10 mouse cellular contexts compared by ENCODE assay signal in the genomic region with DNA sequence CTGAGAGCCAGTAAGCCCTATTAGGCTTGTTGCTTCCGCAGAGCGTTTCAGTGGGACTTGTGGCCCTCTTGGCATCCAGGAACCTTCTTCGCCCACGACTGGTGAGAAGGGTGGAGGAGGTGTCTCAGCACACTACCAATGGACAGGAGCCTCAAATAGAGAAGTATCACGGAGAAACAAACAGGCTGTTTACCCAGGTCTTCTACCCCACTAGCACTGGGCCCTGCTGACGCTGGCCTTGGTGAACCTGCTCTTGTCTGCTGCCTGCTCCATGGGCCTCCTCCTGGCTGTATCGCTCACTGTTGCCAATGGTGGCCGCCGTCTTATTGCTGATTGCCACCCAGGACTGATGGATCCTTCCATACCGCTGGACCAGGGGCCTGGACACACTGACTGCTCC. TPM values are rescaled to one million over a fixed set of nuclear protein-coding genes. Genes with fewer than 3 reads are reported as not detected.
DNase-seq lines count a peak whose midpoint lies in the region; ATAC-seq and TF ChIP-seq lines count a peak whose summit lies in the region.
"Had no signal": no experiment of that assay in that cellular context is flagged by ENCODE, and none has a peak within 500 bp of the region (broad histone marks: within the 10 kb centered on the region; RNA-seq: fewer than 3 reads in every experiment).

No protein-coding gene starts in this region.

- H3K4me2 ChIP-seq in forebrain, embryonic 15.5 days (replicated peaks): no peak overlapping the region
- H3K4me2 ChIP-seq in lung, postnatal 0 days (replicated peaks; ENCODE audit: low read depth, low read length): peak overlapping the region; percentile 54
- H3K4me2 ChIP-seq in limb, embryonic 12.5 days: peak overlapping the region; percentile 64
- H3K4me2 ChIP-seq in stomach, postnatal 0 days (replicated peaks; ENCODE audit: low read depth): peak overlapping the region; percentile 54

- no peak for ATAC-seq in forebrain, embryonic 15.5 days (replicated peaks)
- no peak for ATAC-seq in lung, postnatal 0 days
- no peak for ATAC-seq in limb, embryonic 12.5 days (ENCODE audit: insufficient number of reproducible peaks, insufficient read depth, low FRiP score, low TSS enrichment, low read depth)
- no peak for ATAC-seq in stomach, postnatal 0 days (ENCODE audit: low FRiP score, low TSS enrichment)

- no peak for TF ChIP-seq CTCF in lung, postnatal 0 days (IDR thresholded peaks at IDR 0.05)
- TF ChIP-seq CTCF in stomach, postnatal 0 days (IDR thresholded peaks at IDR 0.05; ENCODE audit: low read depth): 0 out of 2 replicates have a peak, but pooled peaks have one; percentile 3
- no peak for TF ChIP-seq CTCF in layer of hippocampus, adult 2 months (conservative IDR thresholded peaks at IDR 0.05)

- 41% methylated on average over 10 of the region's 10 CpGs for WGBS in forebrain, embryonic 10.5 days
- 43% methylated on average over 10 of the region's 10 CpGs for WGBS in forebrain, embryonic 15.5 days
- WGBS in lung, postnatal 0 days: 51% methylated on average over 10 of the region's 10 CpGs
- WGBS in limb, embryonic 12.5 days: 38% methylated on average over 10 of the region's 10 CpGs
- 47% methylated on average over 10 of the region's 10 CpGs for WGBS in stomach, postnatal 0 days

- H3K27me3 ChIP-seq in forebrain, embryonic 10.5 days (ENCODE audit: poor library complexity, severe bottlenecking): peaks cover 23% of the 10 kb centered on the region
- H3K27me3 ChIP-seq in forebrain, embryonic 15.5 days: no peaks in the 10 kb centered on the region
- no peaks in the 10 kb centered on the region for H3K27me3 ChIP-seq in lung, postnatal 0 days (replicated peaks; ENCODE audit: insufficient read depth, low read length)
- H3K27me3 ChIP-seq in limb, embryonic 12.5 days: no peaks in the 10 kb centered on the region
- H3K27me3 ChIP-seq in stomach, postnatal 0 days (ENCODE audit: control insufficient read depth, insufficient read depth, low read length): no peaks in the 10 kb centered on the region

- H3K36me3 ChIP-seq in forebrain, embryonic 10.5 days (replicated peaks): peaks cover 96% of the 10 kb centered on the region
- peaks cover 67% of the 10 kb centered on the region for H3K36me3 ChIP-seq in forebrain, embryonic 15.5 days
- H3K36me3 ChIP-seq in lung, postnatal 0 days (ENCODE audit: insufficient read depth, low read length): peaks cover 42% of the 10 kb centered on the region
- H3K36me3 ChIP-seq in limb, embryonic 12.5 days: peaks cover 88% of the 10 kb centered on the region
- peaks cover 30% of the 10 kb centered on the region for H3K36me3 ChIP-seq in stomach, postnatal 0 days (ENCODE audit: control insufficient read depth, insufficient read depth, low read length)

- no peak for TF ChIP-seq EP300 in lung, postnatal 0 days (IDR thresholded peaks at IDR 0.05)
- no peak for TF ChIP-seq EP300 in stomach, postnatal 0 days (optimal IDR thresholded peaks at IDR 0.05)

- H3K9me3 ChIP-seq in forebrain, embryonic 10.5 days: no peaks in the 10 kb centered on the region
- no peaks in the 10 kb centered on the region for H3K9me3 ChIP-seq in forebrain, embryonic 15.5 days
- H3K9me3 ChIP-seq in lung, postnatal 0 days (ENCODE audit: low read length): no peaks in the 10 kb centered on the region
- no peaks in the 10 kb centered on the region for H3K9me3 ChIP-seq in limb, embryonic 12.5 days
- H3K9me3 ChIP-seq in stomach, postnatal 0 days (ENCODE audit: control insufficient read depth, low read length): no peaks in the 10 kb centered on the region

- H3K9ac ChIP-seq in forebrain, embryonic 15.5 days (replicated peaks): no peak overlapping the region
- H3K9ac ChIP-seq in lung, postnatal 0 days (replicated peaks; ENCODE audit: low read depth): peak overlapping the region; percentile 32; the same call in 1 of the 2 replicates
- peak overlapping the region; percentile 59 for H3K9ac ChIP-seq in limb, embryonic 12.5 days (replicated peaks)
- H3K9ac ChIP-seq in stomach, postnatal 0 days (ENCODE audit: low read length): peak overlapping the region; percentile 48

- peaks cover 37% of the 10 kb centered on the region for H3K4me1 ChIP-seq in forebrain, embryonic 10.5 days
- H3K4me1 ChIP-seq in forebrain, embryonic 15.5 days: peaks cover 4% of the 10 kb centered on the region; the same call in 1 of the 2 replicates
- H3K4me1 ChIP-seq in lung, postnatal 0 days (ENCODE audit: insufficient read depth, low read depth, low read length): peaks cover 3% of the 10 kb centered on the region; the same call in 1 of the 2 replicates
- peaks cover 35% of the 10 kb centered on the region for H3K4me1 ChIP-seq in limb, embryonic 12.5 days (replicated peaks)
- no peaks in the 10 kb centered on the region for H3K4me1 ChIP-seq in stomach, postnatal 0 days (replicated peaks; ENCODE audit: control insufficient read depth, insufficient read depth)

- intact Hi-C loops in left cerebral cortex, postnatal 25 days (cut with DNase I): no loop called here

- H3K27ac ChIP-seq in forebrain, embryonic 10.5 days: peak overlapping the region; percentile 79; the same call in 1 of the 2 replicates
- no peak overlapping the region for H3K27ac ChIP-seq in forebrain, embryonic 15.5 days (replicated peaks)
- H3K27ac ChIP-seq in lung, postnatal 0 days (ENCODE audit: low read length): peak overlapping the region; percentile 43
- H3K27ac ChIP-seq in limb, embryonic 12.5 days: peak overlapping the region; percentile 84
- peak overlapping the region; percentile 84 for H3K27ac ChIP-seq in stomach, postnatal 0 days (replicated peaks)
- no peak overlapping the region; the same call in 1 of the 2 replicates for H3K27ac ChIP-seq in layer of hippocampus, adult 2 months

- no peak for DNase-seq in forebrain, embryonic 10.5 days (ENCODE audit: extremely low spot score, low spot score)
- DNase-seq in lung, postnatal 0 days (ENCODE audit: low spot score): no peak
- DNase-seq in lung, postnatal 36 days: no peak
- DNase-seq in stomach, postnatal 0 days (ENCODE audit: low spot score): peak; percentile 36
- no peak for DNase-seq in layer of hippocampus, adult 2 months (ENCODE audit: low spot score in 2 of 2)
- no peak for DNase-seq in left cerebral cortex, postnatal 25 days (ENCODE audit: low spot score in 2 of 2)

- peak overlapping the region; percentile 47 for H3K4me3 ChIP-seq in forebrain, embryonic 10.5 days
- H3K4me3 ChIP-seq in forebrain, embryonic 15.5 days: no peak overlapping the region
- H3K4me3 ChIP-seq in lung, postnatal 0 days (ENCODE audit: low read depth, low read length): peak overlapping the region; percentile 28; the same call in 1 of the 2 replicates
- peak overlapping the region; percentile 45 for H3K4me3 ChIP-seq in limb, embryonic 12.5 days (replicated peaks)
- peak overlapping the region; percentile 41 for H3K4me3 ChIP-seq in stomach, postnatal 0 days (ENCODE audit: low read depth, low read length)
- no peak overlapping the region for H3K4me3 ChIP-seq in layer of hippocampus, adult 2 months

RNA-seq across cellular contexts. Expression of a gene that starts 0.7 kb away (rescaled TPM):
- polyA plus RNA-seq in forebrain, embryonic 10.5 days (2016; fragmentation: Nextera tagmentation; extraction: Ambion mirVana): 5.9 and 8.6 TPM in 2 replicates
- polyA plus RNA-seq in forebrain, embryonic 15.5 days (2015; fragmentation: Nextera tagmentation; extraction: Ambion mirVana): 1.7 and 2.4 TPM in 2 replicates
- polyA plus RNA-seq in lung, postnatal 0 days (2015; fragmentation: Nextera tagmentation; extraction: Ambion mirVana): 44.5 and 50.4 TPM in 2 replicates
- 24.4 and 26.3 TPM in 2 replicates for polyA plus RNA-seq in limb, embryonic 12.5 days (2016; fragmentation: Nextera tagmentation; extraction: Ambion mirVana)
- polyA plus RNA-seq in stomach, postnatal 0 days (2015; fragmentation: Nextera tagmentation; extraction: Ambion mirVana): 75.2 and 78.2 TPM in 2 replicates
- 1 to 10 TPM; 3.2 to 4.0 TPM for total RNA-seq in layer of hippocampus, adult 2 months (2021)
- total RNA-seq in left cerebral cortex, postnatal 25 days (2021): 1 to 10 TPM; 1.3 to 2.4 TPM

RNA-seq across cellular contexts. Expression of a gene that starts 11.1 kb away (rescaled TPM):
- 0.29 and 0.31 TPM in 2 replicates for polyA plus RNA-seq in forebrain, embryonic 10.5 days (2016; fragmentation: Nextera tagmentation; extraction: Ambion mirVana)
- polyA plus RNA-seq in forebrain, embryonic 15.5 days (2015; fragmentation: Nextera tagmentation; extraction: Ambion mirVana): 0.34 TPM in 1 of 2 replicates, not detected in the other
- 0.45 and 0.62 TPM in 2 replicates for polyA plus RNA-seq in lung, postnatal 0 days (2015; fragmentation: Nextera tagmentation; extraction: Ambion mirVana)
- 0.84 TPM in 1 of 2 replicates, not detected in the other for polyA plus RNA-seq in limb, embryonic 12.5 days (2016; fragmentation: Nextera tagmentation; extraction: Ambion mirVana)
- 0.38 and 1.0 TPM in 2 replicates for polyA plus RNA-seq in stomach, postnatal 0 days (2015; fragmentation: Nextera tagmentation; extraction: Ambion mirVana)
- total RNA-seq in layer of hippocampus, adult 2 months (2021): under 1 TPM in 1 of 2 experiments, not detected in 1; 0.74 TPM
- not detected for total RNA-seq in left cerebral cortex, postnatal 25 days (2021)
- total RNA-seq: adrenal gland, postnatal 14 days; left cerebral cortex, postnatal 36 days had no signal

RNA-seq across cellular contexts. Expression of a gene that starts 11.5 kb away (rescaled TPM):
- 136 and 143 TPM in 2 replicates for polyA plus RNA-seq in forebrain, embryonic 10.5 days (2016; fragmentation: Nextera tagmentation; extraction: Ambion mirVana)
- polyA plus RNA-seq in forebrain, embryonic 15.5 days (2015; fragmentation: Nextera tagmentation; extraction: Ambion mirVana): 156 and 157 TPM in 2 replicates
- polyA plus RNA-seq in lung, postnatal 0 days (2015; fragmentation: Nextera tagmentation; extraction: Ambion mirVana): 125 and 131 TPM in 2 replicates
- 128 and 138 TPM in 2 replicates for polyA plus RNA-seq in limb, embryonic 12.5 days (2016; fragmentation: Nextera tagmentation; extraction: Ambion mirVana)
- polyA plus RNA-seq in stomach, postnatal 0 days (2015; fragmentation: Nextera tagmentation; extraction: Ambion mirVana): 95.3 and 95.9 TPM in 2 replicates
- 10 to 100 TPM; 81.2 to 89.4 TPM for total RNA-seq in layer of hippocampus, adult 2 months (2021)
- 10 to 100 TPM; 81.8 to 83.1 TPM for total RNA-seq in left cerebral cortex, postnatal 25 days (2021)

RNA-seq across cellular contexts. Expression of a gene that starts 31.7 kb away (rescaled TPM):
- 218 TPM in 2 replicates for polyA plus RNA-seq in forebrain, embryonic 10.5 days (2016; fragmentation: Nextera tagmentation; extraction: Ambion mirVana)
- 170 TPM in 2 replicates for polyA plus RNA-seq in forebrain, embryonic 15.5 days (2015; fragmentation: Nextera tagmentation; extraction: Ambion mirVana)
- polyA plus RNA-seq in lung, postnatal 0 days (2015; fragmentation: Nextera tagmentation; extraction: Ambion mirVana): 77.6 TPM in 2 replicates
- 146 and 153 TPM in 2 replicates for polyA plus RNA-seq in limb, embryonic 12.5 days (2016; fragmentation: Nextera tagmentation; extraction: Ambion mirVana)
- polyA plus RNA-seq in stomach, postnatal 0 days (2015; fragmentation: Nextera tagmentation; extraction: Ambion mirVana): 57.8 and 59.4 TPM in 2 replicates
- total RNA-seq in layer of hippocampus, adult 2 months (2021): 10 to 100 TPM; 71.3 to 74.8 TPM
- 10 to 100 TPM; 71.3 to 72.1 TPM for total RNA-seq in left cerebral cortex, postnatal 25 days (2021)

RNA-seq across cellular contexts. Expression of a gene that starts 38.8 kb away (rescaled TPM):
- polyA plus RNA-seq in forebrain, embryonic 10.5 days (2016; fragmentation: Nextera tagmentation; extraction: Ambion mirVana): 37.1 and 37.2 TPM in 2 replicates
- 36.0 and 38.0 TPM in 2 replicates for polyA plus RNA-seq in forebrain, embryonic 15.5 days (2015; fragmentation: Nextera tagmentation; extraction: Ambion mirVana)
- polyA plus RNA-seq in lung, postnatal 0 days (2015; fragmentation: Nextera tagmentation; extraction: Ambion mirVana): 24.2 and 25.6 TPM in 2 replicates
- polyA plus RNA-seq in limb, embryonic 12.5 days (2016; fragmentation: Nextera tagmentation; extraction: Ambion mirVana): 55.3 and 55.4 TPM in 2 replicates
- 20.0 and 20.3 TPM in 2 replicates for polyA plus RNA-seq in stomach, postnatal 0 days (2015; fragmentation: Nextera tagmentation; extraction: Ambion mirVana)
- 10 to 100 TPM; 80.9 to 96.8 TPM for total RNA-seq in layer of hippocampus, adult 2 months (2021)
- total RNA-seq in left cerebral cortex, postnatal 25 days (2021): 10 to 100 TPM; 78.8 to 91.5 TPM

Comparison
In these comparisons a context has a peak if more than half of its experiments do, and no peak if none do; other contexts are left out.
1. H3K27ac ChIP-seq: peak in forebrain, embryonic 10.5 days (single experiment), lung, postnatal 0 days (single experiment), limb, embryonic 12.5 days (single experiment) and stomach, postnatal 0 days (single experiment); none in forebrain, embryonic 15.5 days (single experiment) and layer of hippocampus, adult 2 months (single experiment).
2. H3K4me3 ChIP-seq: peak in forebrain, embryonic 10.5 days (single experiment), lung, postnatal 0 days (single experiment), limb, embryonic 12.5 days (single experiment) and stomach, postnatal 0 days (single experiment); none in forebrain, embryonic 15.5 days (single experiment) and layer of hippocampus, adult 2 months (single experiment).